Mouse (Mus musculus) embryo, embryonic 9.5 days (tissue): ENCODE data around the gene Pla2g4b.

Source experiments
- DNase-seq: peaks from one replicate; pipeline ENCODE4 v3.0.0-alpha.2; 2017; ENCODE audit errors: extremely low spot score

Gene Pla2g4b

GRCm38 (mm10) chr2:120062248-120062647, 29.0 kb downstream of the Pla2g4b start:
- no peak for DNase-seq

- DNase-seq: no peak
Observed at GRCm38 (mm10) chr2:120064639-120065038, 31.4 kb downstream of the Pla2g4b start.

- no peak for DNase-seq
Observed at GRCm38 (mm10) chr2:120065243-120065642, 32.0 kb downstream of the Pla2g4b start.

GRCm38 (mm10) chr2:120066224-120066623, 33.0 kb downstream of the Pla2g4b start:
- no peak for DNase-seq

- peak; percentile 59 for DNase-seq
Observed at GRCm38 (mm10) chr2:120068555-120069465, 35.6 kb downstream of the Pla2g4b start.

- DNase-seq: no peak
Observed at GRCm38 (mm10) chr2:120069466-120069990, 36.3 kb downstream of the Pla2g4b start.

- no peak for DNase-seq
Observed at GRCm38 (mm10) chr2:120074096-120074495, 40.9 kb downstream of the Pla2g4b start.

- DNase-seq: peak; percentile 60
Observed at GRCm38 (mm10) chr2:120076076-120076705, 43.0 kb downstream of the Pla2g4b start.

- DNase-seq: no peak
Observed at GRCm38 (mm10) chr2:120082416-120082815, 49.2 kb downstream of the Pla2g4b start.

GRCm38 (mm10) chr2:120084593-120085361, 51.6 kb downstream of the Pla2g4b start:
- DNase-seq: no peak

DNA sequence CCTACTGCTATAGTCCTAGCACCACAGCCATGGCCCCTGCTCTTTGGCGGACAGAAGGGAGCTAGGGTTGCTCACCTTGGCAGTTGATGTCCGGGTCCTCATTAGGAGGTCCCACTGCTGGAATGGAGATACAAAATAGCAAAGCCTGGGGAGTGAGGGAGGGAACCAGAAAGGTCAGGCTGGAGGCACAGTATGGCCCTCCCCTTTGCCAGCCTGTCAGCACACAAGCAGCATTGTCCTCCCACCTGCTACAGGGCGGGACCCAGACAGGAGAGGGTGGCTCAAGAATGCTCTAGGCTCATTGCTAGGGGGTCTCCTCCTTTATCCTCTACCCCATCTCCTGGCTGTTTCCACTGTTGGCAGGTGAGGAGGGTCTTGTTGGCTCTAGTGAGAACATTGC, 52.8 kb downstream of the Pla2g4b start:
- no peak for DNase-seq

- no peak for DNase-seq
Observed at GRCm38 (mm10) chr2:120087391-120087790, 54.2 kb downstream of the Pla2g4b start.

DNA sequence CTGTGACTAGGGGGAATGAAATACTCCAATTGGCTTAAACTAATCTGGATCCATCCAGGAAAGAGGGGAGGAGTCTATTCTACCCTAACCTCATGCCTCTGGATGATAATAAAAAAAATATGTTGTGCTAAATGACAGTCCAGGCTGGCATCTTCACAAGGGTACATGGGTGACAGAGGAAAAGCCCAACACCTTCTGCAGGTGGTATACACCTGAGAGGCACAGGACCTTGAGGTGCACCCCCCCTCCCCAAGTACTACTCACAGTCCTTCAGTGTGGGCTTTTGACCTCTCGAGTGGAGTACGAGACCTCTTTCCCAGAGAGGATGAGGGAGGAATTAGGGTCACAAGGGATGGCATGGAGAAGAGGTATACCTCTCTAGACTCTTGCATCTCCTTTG, 54.7 kb downstream of the Pla2g4b start:
- DNase-seq: no peak

GRCm38 (mm10) chr2:120090979-120091378, 57.8 kb downstream of the Pla2g4b start:
- DNase-seq: no peak
